Mouse (Mus musculus): ENCODE data around the gene Zfp981. TPM values are rescaled to one million over a fixed set of nuclear protein-coding genes. Genes with fewer than 3 reads are reported as not detected.

The Zfp981 gene
- polyA plus RNA-seq, 1 experiment from 2014 or later, result 0.14 TPM

Other genes with a start within 250 kb of the Zfp981 start
- gene Zfp992, start 53.0 kb upstream of the Zfp981 start, polyA plus RNA-seq (2016; fragmentation: Nextera tagmentation; extraction: Ambion mirVana), result 2.5 and 4.0 TPM in 2 replicates
- 2.6 and 4.1 TPM in 2 replicates for gene Zfp993, start 108.9 kb downstream of the Zfp981 start, polyA plus RNA-seq (2016; fragmentation: Nextera tagmentation; extraction: Ambion mirVana)